Mouse (Mus musculus) liver, adult (tissue): ENCODE measurements around the gene Slc35b4.

Source experiments
- GATA4 ChIP-seq: IDR thresholded peaks from 2 replicates; pipeline ENCODE4 v1.6.1; 2014; ENCODE audit warnings: mild to moderate bottlenecking, low read length; ENCODE audit not compliant: insufficient replicate concordance

The Slc35b4 gene

DNA sequence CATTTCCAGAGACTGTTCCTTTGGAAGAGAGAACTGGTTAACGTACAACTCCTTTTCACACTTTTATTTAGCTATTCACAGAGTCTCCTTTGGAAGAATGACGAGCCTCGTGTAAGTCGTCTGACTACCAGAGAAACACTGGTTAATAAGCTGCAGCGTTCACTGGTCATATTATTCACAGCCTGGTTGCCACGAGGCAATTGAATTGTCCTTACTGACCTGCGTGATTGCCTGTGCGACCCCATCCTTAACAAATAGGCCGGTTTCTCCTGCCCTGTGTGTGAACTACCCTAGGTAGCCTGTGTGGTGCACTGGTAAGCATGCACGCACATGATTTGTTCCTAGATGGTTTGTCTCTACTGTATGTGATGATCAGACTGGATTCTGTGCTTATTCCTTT is 66.3 kb downstream of the Slc35b4 start:
- no peak for TF ChIP-seq GATA4
